Mouse (Mus musculus): ENCODE data around the gene Plppr4. TPM values are rescaled to one million over a fixed set of nuclear protein-coding genes. Genes with fewer than 3 reads are reported as not detected.

The Plppr4 gene
- polyA plus RNA-seq, 1 experiment from 2014 or later: 0.24 TPM

DNA sequence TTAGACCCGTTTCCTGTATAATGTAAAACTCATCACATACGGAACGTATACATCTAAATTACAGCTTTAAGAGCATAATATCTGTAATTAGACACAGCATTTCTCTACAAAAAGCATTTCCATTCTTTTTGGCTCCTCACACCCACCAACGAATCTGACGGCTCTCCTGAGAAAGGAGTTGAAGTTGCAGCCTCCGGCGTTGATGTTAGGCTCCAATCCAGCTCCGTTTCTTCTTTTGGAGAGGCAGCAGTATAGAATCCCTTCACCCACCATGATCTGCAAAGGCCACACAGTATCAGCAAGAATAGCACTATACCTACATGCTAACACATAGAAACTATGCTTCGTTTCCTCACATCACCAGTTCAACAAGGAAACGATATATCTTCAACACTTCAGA lies 29.2 kb downstream of the Plppr4 start:
- Histone ChIP-seq H3K27ac (ENCODE audit: low read length) (no peak overlapping the region), H3K27me3 (replicated peaks; ENCODE audit: control insufficient read depth, insufficient read depth, low read length) (no peaks in the 10 kb centered on the region), H3K4me2 (ENCODE audit: low read depth, low read length) (no peak overlapping the region), H3K9me3 (ENCODE audit: control insufficient read depth, low read length) (no peaks in the 10 kb centered on the region), H3K9ac (ENCODE audit: low read depth, low read length) (no peak overlapping the region), H3K4me3 (ENCODE audit: low read length) (no peak overlapping the region), H3K4me1 (ENCODE audit: control insufficient read depth, insufficient read depth, low read length) (no peaks in the 10 kb centered on the region), H3K36me3 (ENCODE audit: control insufficient read depth, insufficient read depth, low read length) (no peaks in the 10 kb centered on the region)
- no peak for ATAC-seq
- 83% methylated on average over 10 of the region's 10 CpGs for WGBS

DNA sequence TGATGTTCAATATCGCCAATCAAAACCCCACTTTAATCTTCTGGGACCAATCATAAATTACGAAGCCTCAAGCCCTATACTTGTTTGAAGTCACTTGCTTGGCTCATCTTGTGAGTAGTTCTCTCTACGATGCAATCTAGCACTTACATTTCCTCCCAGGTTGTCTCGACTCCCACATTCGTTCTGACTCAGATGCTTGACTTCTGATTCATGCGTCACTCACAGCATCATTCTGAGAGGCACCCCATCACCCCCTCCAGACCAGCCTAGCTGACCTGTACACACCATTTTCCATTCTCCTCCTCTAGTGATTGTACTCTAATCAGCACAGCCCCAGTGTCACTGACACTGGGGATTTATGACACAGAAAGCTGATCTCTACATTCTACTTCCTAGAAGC lies 31.2 kb downstream of the Plppr4 start:
- no peak overlapping the region for H3K9ac ChIP-seq (ENCODE audit: low read depth, low read length)
- H3K27ac ChIP-seq (ENCODE audit: low read length): no peak overlapping the region
- ATAC-seq: no peak
- no peaks in the 10 kb centered on the region for H3K9me3 ChIP-seq (ENCODE audit: control insufficient read depth, low read length)
- no peak overlapping the region for H3K4me2 ChIP-seq (ENCODE audit: low read depth, low read length)
- 86% methylated on average over 6 of the region's 6 CpGs for WGBS
- no peak overlapping the region for H3K4me3 ChIP-seq (ENCODE audit: low read length)
- no peaks in the 10 kb centered on the region for H3K36me3 ChIP-seq (ENCODE audit: control insufficient read depth, insufficient read depth, low read length)
- no peaks in the 10 kb centered on the region for H3K4me1 ChIP-seq (ENCODE audit: control insufficient read depth, insufficient read depth, low read length)
- no peaks in the 10 kb centered on the region for H3K27me3 ChIP-seq (replicated peaks; ENCODE audit: control insufficient read depth, insufficient read depth, low read length)

DNA sequence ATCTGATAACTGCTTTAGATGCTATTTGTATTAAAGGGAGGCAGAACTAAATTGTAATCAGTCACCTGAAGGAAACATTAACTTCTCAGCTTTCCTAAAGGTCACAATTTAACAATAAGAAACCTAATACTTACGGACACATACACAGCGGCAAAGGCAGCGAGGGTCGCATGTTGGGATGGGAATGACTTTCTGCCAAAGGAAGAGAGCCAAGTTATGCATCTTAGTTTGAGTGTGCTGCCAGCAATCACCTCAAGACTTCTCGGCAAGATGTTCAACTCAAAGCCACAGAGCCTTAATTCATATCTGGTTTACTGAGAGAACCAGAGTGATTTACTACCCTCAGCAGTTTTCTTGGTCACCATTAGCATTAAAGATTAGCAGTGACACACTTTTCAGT lies 34.1 kb downstream of the Plppr4 start:
- H3K4me1 ChIP-seq (ENCODE audit: control insufficient read depth, insufficient read depth, low read length): no peaks in the 10 kb centered on the region

GRCm38 (mm10) chr3:117319671-117320070 lies 41.0 kb downstream of the Plppr4 start:
- 85% methylated on average over 3 of the region's 3 CpGs for WGBS
- H3K27me3 ChIP-seq (replicated peaks; ENCODE audit: control insufficient read depth, insufficient read depth, low read length): no peaks in the 10 kb centered on the region
- H3K27ac ChIP-seq (ENCODE audit: low read length): no peak overlapping the region
- H3K4me2 ChIP-seq (ENCODE audit: low read depth, low read length): no peak overlapping the region
- no peak for ATAC-seq
- H3K36me3 ChIP-seq (ENCODE audit: control insufficient read depth, insufficient read depth, low read length): no peaks in the 10 kb centered on the region
- H3K4me1 ChIP-seq (ENCODE audit: control insufficient read depth, insufficient read depth, low read length): no peaks in the 10 kb centered on the region
- H3K9me3 ChIP-seq (ENCODE audit: control insufficient read depth, low read length): no peaks in the 10 kb centered on the region
- no peak overlapping the region for H3K9ac ChIP-seq (ENCODE audit: low read depth, low read length)
- no peak overlapping the region for H3K4me3 ChIP-seq (ENCODE audit: low read length)

More for the DNA sequence above, 34.1 kb downstream of the Plppr4 start:
- Histone ChIP-seq H3K9ac (ENCODE audit: low read depth, low read length) (no peak overlapping the region), H3K4me3 (ENCODE audit: low read length) (no peak overlapping the region), H3K27ac (ENCODE audit: low read length) (no peak overlapping the region), H3K4me2 (ENCODE audit: low read depth, low read length) (no peak overlapping the region), H3K9me3 (ENCODE audit: control insufficient read depth, low read length) (no peaks in the 10 kb centered on the region), H3K36me3 (ENCODE audit: control insufficient read depth, insufficient read depth, low read length) (no peaks in the 10 kb centered on the region), H3K27me3 (replicated peaks; ENCODE audit: control insufficient read depth, insufficient read depth, low read length) (no peaks in the 10 kb centered on the region)
- no peak for ATAC-seq
- 86% methylated on average over 5 of the region's 5 CpGs for WGBS

DNA sequence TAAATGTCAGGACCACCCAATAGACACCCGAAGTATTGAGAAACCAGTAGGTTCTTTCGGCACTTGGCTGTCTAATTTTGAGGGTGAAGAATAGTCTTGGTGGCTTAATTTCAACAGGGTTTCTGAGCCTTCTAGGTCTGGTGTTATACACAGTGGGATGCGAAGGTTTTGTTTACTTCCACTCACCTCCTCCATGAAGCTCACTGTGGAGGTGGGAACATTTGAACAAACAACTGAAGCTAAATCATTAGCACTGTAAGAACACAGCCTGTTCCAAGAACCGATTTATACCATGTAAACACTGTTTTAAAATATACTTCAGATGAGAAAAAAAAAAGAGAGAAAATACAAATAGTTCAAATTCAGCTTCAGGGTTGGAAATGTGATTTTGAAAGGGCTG lies 47.3 kb downstream of the Plppr4 start:
- H3K4me2 ChIP-seq (ENCODE audit: low read depth, low read length): no peak overlapping the region
- no peak overlapping the region for H3K9ac ChIP-seq (ENCODE audit: low read depth, low read length)
- no peak overlapping the region for H3K27ac ChIP-seq (ENCODE audit: low read length)
- WGBS: 78% methylated on average over 4 of the region's 4 CpGs
- no peak overlapping the region for H3K4me3 ChIP-seq (ENCODE audit: low read length)
- no peaks in the 10 kb centered on the region for H3K9me3 ChIP-seq (ENCODE audit: control insufficient read depth, low read length)
- H3K27me3 ChIP-seq (replicated peaks; ENCODE audit: control insufficient read depth, insufficient read depth, low read length): no peaks in the 10 kb centered on the region
- no peaks in the 10 kb centered on the region for H3K36me3 ChIP-seq (ENCODE audit: control insufficient read depth, insufficient read depth, low read length)
- ATAC-seq: no peak
- H3K4me1 ChIP-seq (ENCODE audit: control insufficient read depth, insufficient read depth, low read length): no peaks in the 10 kb centered on the region

DNA sequence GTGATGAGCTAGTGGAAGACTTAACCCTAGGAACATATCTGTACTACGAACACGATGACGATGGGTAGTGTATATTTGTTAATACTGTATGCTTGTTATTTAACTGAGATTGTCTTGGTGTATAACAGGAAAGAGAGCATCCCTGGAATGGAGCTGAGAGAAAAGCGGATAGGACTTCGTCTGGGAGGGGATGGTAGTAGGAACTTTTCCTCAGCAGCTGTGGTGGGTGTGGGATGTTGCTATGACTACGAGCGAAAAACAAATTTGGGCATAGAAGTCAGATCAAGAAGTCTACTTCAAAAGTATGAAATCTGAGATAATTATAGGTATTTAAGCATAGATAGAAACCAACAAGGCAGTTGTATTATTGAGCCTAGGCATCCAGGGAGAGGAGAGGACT lies 48.6 kb downstream of the Plppr4 start:
- 89% methylated on average over 7 of the region's 7 CpGs for WGBS
- Histone ChIP-seq H3K9ac (ENCODE audit: low read depth, low read length) (no peak overlapping the region), H3K4me3 (ENCODE audit: low read length) (no peak overlapping the region), H3K36me3 (ENCODE audit: control insufficient read depth, insufficient read depth, low read length) (no peaks in the 10 kb centered on the region), H3K4me1 (ENCODE audit: control insufficient read depth, insufficient read depth, low read length) (no peaks in the 10 kb centered on the region), H3K27ac (ENCODE audit: low read length) (no peak overlapping the region), H3K27me3 (replicated peaks; ENCODE audit: control insufficient read depth, insufficient read depth, low read length) (no peaks in the 10 kb centered on the region), H3K4me2 (ENCODE audit: low read depth, low read length) (no peak overlapping the region), H3K9me3 (ENCODE audit: control insufficient read depth, low read length) (no peaks in the 10 kb centered on the region)
- ATAC-seq: no peak

GRCm38 (mm10) chr3:117310801-117311368 lies 49.8 kb downstream of the Plppr4 start:
- 87% methylated on average over 2 of the region's 2 CpGs for WGBS

DNA sequence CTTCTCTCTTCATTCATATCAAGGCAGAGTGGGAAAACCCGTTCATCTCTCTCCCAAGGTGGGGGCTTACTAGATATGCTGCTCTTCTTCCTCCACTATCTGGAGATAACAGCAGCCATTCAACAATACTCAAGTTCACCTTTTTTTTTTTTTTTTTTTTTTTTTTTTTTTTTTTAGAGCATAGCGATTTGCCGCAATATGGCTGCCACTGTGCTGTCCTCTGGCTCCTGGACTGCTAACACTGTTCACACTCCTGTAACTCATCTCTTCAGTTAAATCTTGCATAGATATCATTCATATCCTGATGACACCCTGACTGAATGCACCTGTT lies 51.1 kb downstream of the Plppr4 start:
- H3K9ac ChIP-seq (ENCODE audit: low read depth, low read length): no peak overlapping the region
- no peak overlapping the region for H3K4me3 ChIP-seq (ENCODE audit: low read length)
- no peaks in the 10 kb centered on the region for H3K4me1 ChIP-seq (ENCODE audit: control insufficient read depth, insufficient read depth, low read length)
- H3K9me3 ChIP-seq (ENCODE audit: control insufficient read depth, low read length): no peaks in the 10 kb centered on the region
- no peaks in the 10 kb centered on the region for H3K36me3 ChIP-seq (ENCODE audit: control insufficient read depth, insufficient read depth, low read length)
- no peak overlapping the region for H3K4me2 ChIP-seq (ENCODE audit: low read depth, low read length)
- no peak overlapping the region for H3K27ac ChIP-seq (ENCODE audit: low read length)
- H3K27me3 ChIP-seq (replicated peaks; ENCODE audit: control insufficient read depth, insufficient read depth, low read length): no peaks in the 10 kb centered on the region
- WGBS: 90% methylated on average over 3 of the region's 3 CpGs
- no peak for ATAC-seq

More at GRCm38 (mm10) chr3:117310801-117311368, 49.8 kb downstream of the Plppr4 start:
- no peak overlapping the region for H3K9ac ChIP-seq (ENCODE audit: low read depth, low read length)
- H3K4me3 ChIP-seq (ENCODE audit: low read length): no peak overlapping the region
- H3K27me3 ChIP-seq (replicated peaks; ENCODE audit: control insufficient read depth, insufficient read depth, low read length): no peaks in the 10 kb centered on the region
- H3K4me1 ChIP-seq (ENCODE audit: control insufficient read depth, insufficient read depth, low read length): no peaks in the 10 kb centered on the region
- no peak for ATAC-seq
- no peaks in the 10 kb centered on the region for H3K36me3 ChIP-seq (ENCODE audit: control insufficient read depth, insufficient read depth, low read length)
- no peaks in the 10 kb centered on the region for H3K9me3 ChIP-seq (ENCODE audit: control insufficient read depth, low read length)
- no peak overlapping the region for H3K4me2 ChIP-seq (ENCODE audit: low read depth, low read length)
- H3K27ac ChIP-seq (ENCODE audit: low read length): no peak overlapping the region

DNA sequence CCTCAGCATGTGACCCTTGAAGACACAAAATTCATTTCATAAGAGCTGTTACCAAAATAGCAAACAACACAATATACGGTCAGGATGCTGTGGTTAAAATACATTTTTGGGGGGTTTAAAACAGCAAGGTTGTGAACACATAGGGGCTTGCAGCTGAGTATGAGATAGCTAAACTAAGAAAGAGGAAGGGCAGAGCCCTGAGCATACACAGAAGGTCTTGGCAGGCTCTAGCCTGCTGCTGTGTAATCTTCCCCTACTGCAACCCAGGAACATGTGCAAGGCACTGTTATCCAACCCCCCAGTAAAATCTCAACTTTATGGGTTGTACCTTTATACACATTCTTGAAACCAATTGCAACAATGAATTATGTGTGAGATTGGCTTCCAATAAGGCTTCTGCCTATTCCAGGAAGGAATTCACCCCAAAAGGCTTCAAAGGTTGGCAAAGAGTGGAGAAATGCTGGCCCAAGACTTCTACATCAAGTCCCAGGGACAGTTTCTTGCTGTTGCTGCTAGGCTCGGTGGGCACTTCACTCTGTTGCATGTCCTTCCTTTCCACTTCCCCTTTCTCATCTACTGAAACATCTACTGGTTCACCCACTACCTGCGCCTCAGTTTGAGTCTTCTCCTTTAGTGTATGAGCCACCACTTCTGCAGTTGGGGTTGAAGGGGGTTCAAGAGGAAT lies 51.6 kb downstream of the Plppr4 start:
- H3K4me1 ChIP-seq (ENCODE audit: control insufficient read depth, insufficient read depth, low read length): no peaks in the 10 kb centered on the region
- no peak overlapping the region for H3K4me3 ChIP-seq (ENCODE audit: low read length)
- no peak overlapping the region for H3K9ac ChIP-seq (ENCODE audit: low read depth, low read length)
- no peak overlapping the region for H3K27ac ChIP-seq (ENCODE audit: low read length)
- no peak for ATAC-seq
- no peaks in the 10 kb centered on the region for H3K9me3 ChIP-seq (ENCODE audit: control insufficient read depth, low read length)
- H3K36me3 ChIP-seq (ENCODE audit: control insufficient read depth, insufficient read depth, low read length): no peaks in the 10 kb centered on the region
- 84% methylated on average over 3 of the region's 3 CpGs for WGBS
- no peaks in the 10 kb centered on the region for H3K27me3 ChIP-seq (replicated peaks; ENCODE audit: control insufficient read depth, insufficient read depth, low read length)
- H3K4me2 ChIP-seq (ENCODE audit: low read depth, low read length): no peak overlapping the region

GRCm38 (mm10) chr3:117307555-117307954 lies 53.1 kb downstream of the Plppr4 start:
- WGBS: 89% methylated on average over 4 of the region's 4 CpGs
- no peaks in the 10 kb centered on the region for H3K27me3 ChIP-seq (replicated peaks; ENCODE audit: control insufficient read depth, insufficient read depth, low read length)
- no peaks in the 10 kb centered on the region for H3K9me3 ChIP-seq (ENCODE audit: control insufficient read depth, low read length)
- H3K4me2 ChIP-seq (ENCODE audit: low read depth, low read length): no peak overlapping the region
- H3K4me3 ChIP-seq (ENCODE audit: low read length): no peak overlapping the region
- no peak overlapping the region for H3K27ac ChIP-seq (ENCODE audit: low read length)
- no peak overlapping the region for H3K9ac ChIP-seq (ENCODE audit: low read depth, low read length)
- no peak for ATAC-seq
- no peaks in the 10 kb centered on the region for H3K36me3 ChIP-seq (ENCODE audit: control insufficient read depth, insufficient read depth, low read length)
- no peaks in the 10 kb centered on the region for H3K4me1 ChIP-seq (ENCODE audit: control insufficient read depth, insufficient read depth, low read length)

All from intestine, embryonic 16.5 days (tissue).